In the genomic region with DNA sequence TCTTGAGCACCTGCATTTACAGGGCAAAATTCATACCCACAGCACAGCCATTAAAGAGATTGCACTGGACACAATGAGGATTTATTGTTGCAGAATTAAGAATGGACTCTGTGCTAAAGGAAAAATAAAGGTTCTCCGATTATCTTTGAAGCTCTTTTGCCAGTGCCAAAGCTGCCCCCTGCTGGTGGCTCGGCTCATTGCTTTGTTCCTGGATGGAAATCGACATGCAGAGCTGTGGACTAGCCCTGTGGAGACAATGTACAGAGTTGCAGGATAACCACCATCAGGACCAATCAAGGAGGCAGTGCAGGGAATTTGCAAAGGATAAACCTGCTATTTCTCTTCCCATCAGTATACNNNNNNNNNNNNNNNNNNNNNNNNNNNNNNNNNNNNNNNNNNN, we compare ENCODE assay signal across 8 mouse cellular contexts.
A peak's percentile ranks its signal among the peaks of the same experiment; 100 is the strongest.
DNase-seq lines count a peak whose midpoint lies in the region; ATAC-seq lines count a peak whose summit lies in the region.

No protein-coding gene starts in this region.

- peak; percentile 90 for DNase-seq in heart, adult 11 months
- DNase-seq in cerebellum, adult 9-10 months, result peak; percentile 68
- peak; percentile 94 to 95 for DNase-seq in frontal cortex, postnatal 36 days (ENCODE audit: low spot score in 2 of 2)
- DNase-seq in kidney, postnatal 10 days, result peak; percentile 92
- peak; percentile 28 for DNase-seq in liver, embryonic 13.5 days
- DNase-seq in testis, postnatal 14 days (ENCODE audit: low spot score), result peak; percentile 45

- no peak overlapping the region for H3K4me2 ChIP-seq in heart, embryonic 11.5 days
- no peak overlapping the region for H3K4me2 ChIP-seq in liver, embryonic 13.5 days

- no peaks in the 10 kb centered on the region for H3K9me3 ChIP-seq in heart, embryonic 11.5 days (replicated peaks; ENCODE audit: control insufficient read depth, low read length)
- no peaks in the 10 kb centered on the region for H3K9me3 ChIP-seq in liver, embryonic 13.5 days (replicated peaks)

- no peak for ATAC-seq in heart, embryonic 11.5 days (replicated peaks; ENCODE audit: insufficient number of reproducible peaks, low FRiP score, low TSS enrichment)
- ATAC-seq in liver, embryonic 13.5 days (ENCODE audit: low read depth), result no peak
- peak; percentile 57; the same call in 1 of the 2 replicates for ATAC-seq in neutrophil, adult 5-6 weeks (ENCODE audit: extremely low read depth, insufficient number of reproducible peaks, low FRiP score, poor library complexity, severe bottlenecking)

- H3K27ac ChIP-seq in heart, embryonic 11.5 days (ENCODE audit: low read depth, low read length), result no peak overlapping the region
- H3K27ac ChIP-seq in liver, embryonic 13.5 days, result no peak overlapping the region

- H3K27me3 ChIP-seq in heart, embryonic 11.5 days (ENCODE audit: control insufficient read depth, insufficient read depth, low read length), result no peaks in the 10 kb centered on the region
- H3K27me3 ChIP-seq in liver, embryonic 13.5 days, result no peaks in the 10 kb centered on the region

- 25% methylated on average over 3 of the region's 3 CpGs for WGBS in heart, embryonic 11.5 days (ENCODE audit: insufficient replicate concordance)
- 11% methylated on average over 3 of the region's 3 CpGs for WGBS in liver, embryonic 13.5 days (ENCODE audit: insufficient replicate concordance)

- no peaks in the 10 kb centered on the region for H3K36me3 ChIP-seq in heart, embryonic 11.5 days (ENCODE audit: control insufficient read depth, insufficient read depth, low read length)
- H3K36me3 ChIP-seq in liver, embryonic 13.5 days, result no peaks in the 10 kb centered on the region

- H3K4me1 ChIP-seq in heart, embryonic 11.5 days (ENCODE audit: control insufficient read depth, insufficient read depth, low read length), result no peaks in the 10 kb centered on the region
- no peaks in the 10 kb centered on the region for H3K4me1 ChIP-seq in liver, embryonic 13.5 days (replicated peaks)

- no peak overlapping the region for H3K4me3 ChIP-seq in heart, embryonic 11.5 days (ENCODE audit: low read depth, low read length)
- H3K4me3 ChIP-seq in liver, embryonic 13.5 days (replicated peaks), result no peak overlapping the region

- no peak overlapping the region for H3K9ac ChIP-seq in heart, embryonic 11.5 days (ENCODE audit: low read depth, low read length)
- H3K9ac ChIP-seq in liver, embryonic 13.5 days, result no peak overlapping the region

Comparison
In these comparisons a context has a peak if more than half of its experiments do, and no peak if none do; other contexts are left out.
1. DNase-seq: peak in every context shown above with its lines; median percentile 94 in frontal cortex, postnatal 36 days; 92 in kidney, postnatal 10 days; 90 in heart, adult 11 months; 68 in cerebellum, adult 9-10 months; 45 in testis, postnatal 14 days; 28 in liver, embryonic 13.5 days.